Mouse (Mus musculus): ENCODE data around the gene Pcp4l1. TPM values are rescaled to one million over a fixed set of nuclear protein-coding genes. Genes with fewer than 3 reads are reported as not detected.

Pcp4l1 gene
- total RNA-seq, 2 experiments from 2014 or later = 180 to 188 TPM

GRCm38 (mm10) chr1:171222238-171223155 lies 26.4 kb upstream of the Pcp4l1 start, which contains the start of gene Tomm40l:
TSS of gene Tomm40l (minus strand) at chr1:171222514.
- peak; percentile 87 to 88 for DNase-seq
- intact Hi-C loops (cut with DNase I) = loop anchor here (2.0 kb wide), 2 partner anchors 16 to 34 kb away; no protein-coding TSS in a partner anchor

GRCm38 (mm10) chr1:171221281-171222193 lies 25.5 kb upstream of the Pcp4l1 start:
- DNase-seq = no peak
- intact Hi-C loops (cut with DNase I) = loop anchor here (1.0 to 2.0 kb wide), 4 partner anchors 17 to 105 kb away; no protein-coding TSS in a partner anchor

- peak; percentile 88 to 92 for DNase-seq
Observed at GRCm38 (mm10) chr1:171220871-171221270, 24.8 kb upstream of the Pcp4l1 start.

GRCm38 (mm10) chr1:171216241-171216955 lies 20.3 kb upstream of the Pcp4l1 start:
- no peak for DNase-seq
- intact Hi-C loops (cut with DNase I) = no loop called here

More at GRCm38 (mm10) chr1:171220871-171221270, 24.8 kb upstream of the Pcp4l1 start:
- intact Hi-C loops (cut with DNase I) = loop anchor here (1.0 to 2.0 kb wide), 2 partner anchors 57 to 104 kb away; no protein-coding TSS in a partner anchor

GRCm38 (mm10) chr1:171213801-171214496 lies 17.9 kb upstream of the Pcp4l1 start, which contains the start of gene Nr1i3:
TSS of gene Nr1i3 (plus strand) at chr1:171213970.
- intact Hi-C loops (cut with DNase I) = no loop called here
- DNase-seq = no peak

- intact Hi-C loops (cut with DNase I) = no loop called here
- no peak for DNase-seq
Observed at GRCm38 (mm10) chr1:171212854-171213253, 16.8 kb upstream of the Pcp4l1 start.

- intact Hi-C loops (cut with DNase I) = no loop called here
- no peak for DNase-seq
Observed at GRCm38 (mm10) chr1:171209409-171209808, 13.3 kb upstream of the Pcp4l1 start.

- DNase-seq = no peak
- intact Hi-C loops (cut with DNase I) = no loop called here
Observed at GRCm38 (mm10) chr1:171205704-171206493, 9.8 kb upstream of the Pcp4l1 start.

GRCm38 (mm10) chr1:171204249-171204644 lies 8.2 kb upstream of the Pcp4l1 start:
- DNase-seq = no peak
- intact Hi-C loops (cut with DNase I) = no loop called here

- intact Hi-C loops (cut with DNase I) = no loop called here
- DNase-seq = no peak
Observed at GRCm38 (mm10) chr1:171203471-171204248, 7.6 kb upstream of the Pcp4l1 start.

- intact Hi-C loops (cut with DNase I) = no loop called here
- no peak for DNase-seq
Observed at GRCm38 (mm10) chr1:171200769-171201168, 4.7 kb upstream of the Pcp4l1 start.

GRCm38 (mm10) chr1:171199532-171199931 lies 3.5 kb upstream of the Pcp4l1 start:
- intact Hi-C loops (cut with DNase I) = no loop called here
- no peak for DNase-seq

GRCm38 (mm10) chr1:171195046-171195822 lies 834 bp downstream of the Pcp4l1 start:
- intact Hi-C loops (cut with DNase I) = no loop called here
- no peak for DNase-seq

GRCm38 (mm10) chr1:171193911-171194830 lies 1.9 kb downstream of the Pcp4l1 start:
- no peak for DNase-seq
- intact Hi-C loops (cut with DNase I) = no loop called here

- peak in 1 of 2 experiments; percentile 21 for DNase-seq
- intact Hi-C loops (cut with DNase I) = no loop called here
Observed at GRCm38 (mm10) chr1:171193093-171193840, 2.8 kb downstream of the Pcp4l1 start.
